Mouse (Mus musculus) urinary bladder, adult 2 months (tissue): Measurements from ENCODE around the gene Lingo1. TPM values are rescaled to one million over a fixed set of nuclear protein-coding genes. Genes with fewer than 3 reads are reported as not detected.

Source experiments
- DNase-seq: peaks from one replicate; pipeline ENCODE4 v3.0.0; 2022; ENCODE audit warnings: low spot score
- polyA plus RNA-seq: library from polyadenylated mRNA; depleted of rRNA; stranded (reverse); fragments of >200 nt; gene quantifications from 2 replicates; pipeline ENCODE4 v1.2.3, GENCODE M21; 2012

Lingo1 gene
- polyA plus RNA-seq, 1 experiment = 3.0 TPM

DNA sequence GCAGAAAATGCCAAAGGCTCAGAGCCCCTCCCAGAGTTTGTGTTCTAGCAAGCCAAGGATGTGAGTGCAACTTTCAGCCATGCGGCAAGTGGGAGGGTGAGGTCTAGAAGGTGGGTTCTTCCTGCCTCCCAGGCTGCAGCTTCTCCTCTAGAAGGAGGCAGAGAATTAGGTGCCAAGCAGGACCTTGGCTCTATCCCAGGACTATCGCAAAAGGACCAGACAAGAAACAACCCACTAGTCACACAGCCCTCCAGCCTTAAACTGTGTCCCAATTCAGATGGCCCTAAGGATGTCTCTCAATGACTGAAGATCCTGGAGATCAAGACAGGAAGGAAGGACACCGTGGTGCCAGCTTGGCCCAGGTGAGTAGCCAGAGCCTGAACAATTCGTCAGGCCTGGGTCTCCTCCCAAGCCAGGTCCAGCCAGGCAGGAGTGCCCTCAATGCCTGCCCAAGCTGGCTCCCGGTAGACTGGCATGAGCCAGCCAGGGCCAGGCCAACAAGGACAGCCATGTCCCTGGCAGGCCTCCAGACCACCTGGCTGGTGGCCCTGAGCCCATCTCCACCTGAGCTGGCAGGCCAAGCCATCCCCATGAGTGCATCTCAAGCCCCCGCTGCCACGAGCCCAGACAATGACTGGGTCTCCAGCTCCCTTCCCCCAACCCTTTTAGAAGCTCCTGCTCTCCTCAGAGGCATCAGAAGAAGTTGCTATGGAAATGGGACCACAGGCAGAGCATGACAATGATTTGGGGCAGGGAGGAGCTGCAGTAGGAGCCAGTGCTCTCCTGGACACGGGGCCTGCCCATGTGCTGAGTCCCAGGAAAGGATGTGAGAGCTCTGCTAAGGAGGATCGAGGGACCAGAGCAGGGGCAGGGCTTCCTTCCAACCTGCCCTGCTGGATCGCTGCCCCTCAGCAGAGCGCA lies 19.1 kb downstream of the Lingo1 start:
- no peak for DNase-seq

DNA sequence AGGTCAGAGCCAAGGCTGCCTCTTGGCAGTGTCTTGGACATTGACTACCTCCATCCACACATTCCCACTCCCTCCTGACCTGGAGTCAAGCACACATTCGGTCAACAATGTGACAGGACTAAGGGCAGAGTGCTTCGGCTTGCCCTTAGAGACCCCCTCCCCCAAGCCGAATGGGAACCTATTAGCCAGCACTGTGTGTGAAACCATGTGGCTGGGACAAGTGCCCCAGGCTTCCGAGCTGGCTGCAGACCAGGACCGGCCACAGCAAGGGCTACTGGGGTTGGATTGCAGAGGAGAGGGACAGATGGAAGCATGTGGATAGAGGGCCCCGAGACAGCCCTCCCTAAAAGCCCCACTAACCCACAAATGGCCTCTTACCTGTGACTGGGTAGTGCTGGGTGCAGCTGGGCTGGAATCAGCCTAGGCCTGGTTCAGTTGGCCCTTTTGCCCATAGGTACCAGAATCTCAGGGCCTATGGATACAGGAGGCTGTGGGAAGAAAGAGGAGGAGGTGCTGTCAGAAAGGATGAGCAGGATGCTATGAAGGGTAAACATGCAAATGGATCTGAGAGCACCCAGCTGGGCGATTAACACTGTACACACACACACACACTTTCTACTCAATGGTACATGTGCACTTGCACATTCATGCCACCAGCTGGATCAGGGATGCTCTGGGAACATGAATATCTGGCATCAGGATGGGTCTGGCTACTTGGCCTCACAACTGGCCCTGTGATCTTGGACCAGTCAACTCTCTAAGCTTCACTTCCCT lies 20.9 kb downstream of the Lingo1 start:
- no peak for DNase-seq

DNA sequence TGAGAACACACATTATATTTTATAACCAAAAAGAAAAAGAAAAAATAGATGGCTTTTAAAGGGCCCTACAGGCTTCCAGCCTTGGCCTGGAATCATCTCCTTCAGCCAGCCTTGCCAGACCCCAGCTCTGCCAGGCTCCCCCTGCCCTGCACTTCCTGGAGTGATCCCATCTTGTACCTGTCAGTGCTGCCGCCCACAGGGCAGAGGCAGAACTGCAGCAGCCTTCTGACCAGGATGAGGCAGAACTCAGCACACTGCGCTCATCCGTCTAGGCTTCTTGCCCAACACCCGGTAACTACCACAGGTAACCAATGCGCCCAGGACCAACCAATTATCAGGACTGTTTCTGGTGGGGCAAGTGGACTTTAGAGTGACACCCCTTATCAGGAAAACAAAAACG lies 22.0 kb downstream of the Lingo1 start:
- DNase-seq = no peak

DNA sequence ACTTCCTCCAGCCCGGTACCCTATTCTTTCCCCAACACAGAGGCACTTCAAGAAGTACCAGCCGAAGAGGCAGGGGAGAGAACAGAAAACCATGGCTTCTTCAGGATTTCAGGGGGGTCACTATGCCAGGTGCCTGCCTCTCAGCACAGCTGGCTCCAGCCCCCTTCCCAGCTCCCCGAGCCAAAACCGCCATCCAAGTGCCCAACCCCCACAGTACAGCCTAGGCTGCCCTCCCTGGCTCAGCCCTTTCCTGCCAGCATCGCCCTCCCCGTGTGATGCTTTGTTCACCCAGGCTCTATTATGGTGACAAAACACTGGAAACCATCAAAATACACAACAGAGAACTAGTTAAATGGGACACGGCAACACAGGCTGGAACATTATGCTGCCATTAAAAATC lies 22.6 kb downstream of the Lingo1 start:
- DNase-seq = no peak

DNA sequence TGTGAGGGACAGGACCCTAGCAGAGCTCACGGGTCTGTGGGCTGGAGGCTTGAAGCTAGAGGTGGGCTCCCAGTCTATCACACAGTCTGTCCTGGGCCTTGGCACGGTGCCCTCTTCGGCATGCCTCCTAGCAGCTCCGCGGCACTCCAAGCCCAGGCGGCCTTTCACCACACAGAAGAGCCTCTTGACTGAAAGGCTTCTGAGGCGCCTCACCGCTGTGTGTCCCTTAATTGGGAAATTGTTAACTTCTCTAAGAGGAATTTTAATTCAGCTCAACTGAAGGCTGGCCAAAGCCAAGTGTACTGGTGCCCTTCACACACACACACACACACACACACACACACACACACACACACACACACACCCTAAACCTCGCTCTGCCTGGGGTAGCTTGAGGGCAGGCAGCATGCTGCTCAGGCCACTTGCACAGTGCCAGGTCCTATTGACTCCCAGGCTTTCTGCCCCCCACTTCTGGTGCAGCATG lies 28.6 kb downstream of the Lingo1 start:
- no peak for DNase-seq

DNA sequence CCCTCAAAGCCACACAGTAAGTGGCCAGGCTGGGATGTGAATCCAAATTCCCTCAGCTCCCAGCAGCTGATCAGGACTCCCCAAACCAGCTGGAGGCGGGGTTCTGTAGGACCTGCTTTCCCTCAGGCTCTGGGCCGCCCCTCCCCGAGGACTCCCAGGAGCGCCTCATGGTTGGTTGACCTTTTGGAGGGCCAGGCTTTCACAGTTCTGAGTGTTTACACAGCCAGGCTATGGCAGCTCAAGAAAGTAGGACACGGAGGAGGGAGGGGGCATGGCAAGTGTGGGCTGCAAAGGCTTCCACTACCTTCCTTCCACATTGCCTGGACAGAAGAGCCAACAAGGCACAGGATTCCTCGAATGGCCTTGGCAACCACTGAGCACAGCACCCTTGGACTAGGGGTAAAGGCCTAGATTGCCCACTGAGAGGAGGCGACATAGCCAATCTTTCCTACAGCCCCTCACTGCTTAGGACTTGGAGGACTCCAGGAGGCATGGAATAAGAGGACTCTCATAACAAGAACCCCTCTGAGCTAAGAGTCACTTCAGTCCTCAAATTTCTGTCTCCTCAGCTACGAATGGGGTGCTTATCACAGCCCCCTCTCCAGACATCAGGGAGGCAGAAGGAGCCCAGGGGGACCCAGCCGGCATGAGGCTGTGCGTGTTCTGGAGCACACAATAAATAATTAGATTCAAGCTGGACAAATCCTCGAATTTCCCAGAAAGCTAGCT lies 29.5 kb downstream of the Lingo1 start:
- DNase-seq = no peak

DNA sequence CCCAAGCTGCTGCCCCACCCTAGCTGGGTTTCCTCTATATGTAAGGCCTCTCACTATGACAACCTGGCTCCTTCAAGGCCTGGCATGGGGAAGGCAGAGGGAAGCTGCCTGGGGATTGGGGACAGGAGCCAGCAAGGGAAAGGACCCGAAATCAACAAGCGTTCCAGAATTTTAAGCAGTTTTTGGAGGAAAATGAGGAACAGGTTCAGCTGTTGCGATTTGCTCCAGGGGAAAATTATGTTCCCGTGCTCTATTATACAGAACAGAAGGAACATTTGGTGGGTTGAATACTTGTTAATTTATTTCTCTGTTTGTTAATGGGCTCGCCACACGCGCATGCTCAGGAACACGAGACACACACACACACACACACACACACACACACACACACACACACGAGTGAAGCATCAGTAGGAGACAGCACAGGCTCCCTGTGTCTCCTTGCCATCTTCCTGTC lies 34.1 kb downstream of the Lingo1 start:
- DNase-seq = no peak

DNA sequence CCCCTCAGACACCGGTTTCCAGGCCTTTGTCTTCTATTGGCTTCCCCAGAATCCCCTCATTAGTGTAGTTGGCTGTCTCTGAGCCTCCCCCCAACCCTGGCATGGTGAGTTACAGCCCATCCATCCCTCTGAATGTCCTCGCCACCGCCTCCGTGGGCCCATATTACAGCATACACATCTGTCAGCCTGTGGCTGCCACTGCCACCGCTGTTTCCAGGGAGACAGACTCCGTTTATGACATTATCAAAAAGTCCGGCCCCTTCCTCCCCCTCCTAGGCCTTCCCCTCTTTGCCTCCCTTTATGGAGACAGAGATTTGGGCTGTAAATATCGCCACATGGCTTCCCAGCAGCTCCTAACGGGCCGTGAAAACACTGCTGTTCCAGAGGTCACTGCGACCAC lies 38.5 kb downstream of the Lingo1 start:
- DNase-seq = no peak

DNA sequence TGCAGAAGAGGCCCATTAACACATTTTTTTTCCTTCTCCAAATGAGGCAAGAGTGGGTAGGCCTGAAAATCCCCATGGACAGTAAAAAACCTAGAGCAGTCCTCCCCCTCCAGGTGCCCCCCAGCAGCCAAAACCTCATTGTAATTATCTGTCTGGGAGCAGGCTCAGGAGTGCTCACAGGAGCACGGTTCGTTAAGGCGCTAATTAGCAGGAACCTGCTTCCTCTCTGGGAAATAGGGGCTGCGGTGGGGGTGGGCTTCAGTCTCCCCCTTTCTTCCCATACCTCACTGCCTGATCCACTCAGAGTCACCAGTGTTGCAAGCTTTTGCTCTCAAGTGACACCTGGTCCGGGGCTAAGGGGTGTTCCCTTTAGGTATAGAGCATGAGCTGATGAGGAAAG lies 41.1 kb downstream of the Lingo1 start:
- DNase-seq = no peak

DNA sequence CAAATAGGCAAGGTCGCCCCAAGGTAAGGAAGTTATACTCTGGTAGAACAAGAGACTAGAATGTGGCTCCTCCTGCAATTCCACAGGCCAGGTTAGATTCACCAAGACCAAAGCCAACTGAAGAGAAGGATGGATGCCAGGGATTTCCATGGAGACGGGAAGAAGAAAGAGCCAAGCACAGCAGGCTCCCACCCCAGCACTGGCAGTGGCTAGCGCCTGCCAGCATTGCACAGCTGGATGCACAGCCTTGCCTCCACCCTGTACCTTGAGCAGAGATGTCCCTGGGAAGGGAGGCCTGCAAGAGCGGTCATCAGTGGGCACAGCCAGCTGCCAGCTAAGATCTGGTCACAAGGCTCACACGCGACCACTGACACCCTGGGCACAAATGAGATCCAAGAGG lies 42.9 kb downstream of the Lingo1 start:
- DNase-seq = no peak

DNA sequence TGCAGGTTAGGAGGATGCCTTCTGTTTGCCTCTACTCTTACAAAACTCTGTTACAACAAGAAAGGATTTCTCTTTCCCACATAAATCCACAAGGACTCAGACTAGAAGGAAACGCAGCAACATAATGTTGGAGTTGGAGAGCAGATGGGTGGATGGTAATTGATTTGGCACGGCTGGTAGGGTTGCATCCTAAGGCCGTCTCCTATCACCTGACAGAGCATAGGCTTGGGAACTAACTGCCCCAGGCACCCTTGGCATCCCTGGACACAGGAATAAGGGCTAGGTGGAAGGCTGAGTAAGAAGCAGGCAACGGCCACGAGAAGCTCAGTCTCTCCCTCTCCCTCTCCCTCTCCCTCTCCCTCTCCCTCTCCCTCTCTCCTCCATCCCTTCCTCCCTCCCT lies 48.2 kb downstream of the Lingo1 start:
- DNase-seq = no peak

DNA sequence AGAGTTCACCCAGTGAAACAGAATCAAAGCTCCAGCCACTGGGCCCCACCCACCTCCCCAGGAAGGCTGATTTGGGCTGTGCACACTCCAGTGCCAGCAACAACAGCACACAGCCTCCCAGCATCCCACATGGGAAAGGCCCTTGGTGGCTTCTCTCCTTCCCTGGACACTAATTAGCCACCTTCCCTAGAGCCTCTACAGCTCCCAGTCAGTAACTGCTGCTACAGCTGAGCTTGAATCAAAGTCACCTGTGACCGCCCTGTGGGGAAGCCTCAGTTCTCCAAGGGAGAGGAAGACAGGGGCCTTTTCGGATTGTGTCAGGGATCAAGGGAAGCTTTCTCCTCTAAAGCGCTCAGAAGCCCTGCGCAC lies 49.4 kb downstream of the Lingo1 start:
- no peak for DNase-seq

DNA sequence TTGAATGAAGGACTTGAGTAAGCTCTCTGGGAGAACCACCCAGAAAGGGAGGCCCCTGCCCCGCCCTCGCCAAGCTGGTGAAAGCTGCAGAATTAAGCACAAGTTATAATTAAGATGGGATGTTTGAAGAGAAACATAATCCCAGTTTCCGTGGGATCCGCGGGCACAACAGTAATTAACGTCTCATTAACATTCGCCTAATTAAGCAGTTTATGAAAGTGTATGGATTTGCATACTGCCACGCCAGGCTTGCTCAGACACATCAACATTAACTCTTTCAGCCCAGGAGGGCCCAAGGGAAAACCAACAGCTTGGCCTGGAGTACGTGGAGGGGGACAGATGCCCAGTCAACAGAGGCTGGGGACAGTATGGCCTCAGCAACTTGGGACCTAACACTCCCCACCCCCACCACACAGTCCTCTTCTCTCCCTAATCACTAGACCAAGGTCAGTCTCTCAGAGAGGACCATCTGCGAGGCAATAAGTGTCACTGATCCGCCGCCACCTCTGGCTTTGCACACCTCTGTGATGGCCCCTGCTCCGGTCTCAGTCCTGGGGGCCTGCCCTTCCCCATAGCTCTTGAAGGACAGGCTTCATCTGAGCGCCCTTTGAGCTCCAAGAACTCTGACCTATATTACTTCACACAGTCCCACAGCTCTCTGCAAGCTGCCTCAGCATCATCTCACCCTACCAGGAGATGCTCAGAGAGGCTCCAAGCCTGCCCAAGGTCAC lies 49.9 kb downstream of the Lingo1 start:
- DNase-seq = no peak

DNA sequence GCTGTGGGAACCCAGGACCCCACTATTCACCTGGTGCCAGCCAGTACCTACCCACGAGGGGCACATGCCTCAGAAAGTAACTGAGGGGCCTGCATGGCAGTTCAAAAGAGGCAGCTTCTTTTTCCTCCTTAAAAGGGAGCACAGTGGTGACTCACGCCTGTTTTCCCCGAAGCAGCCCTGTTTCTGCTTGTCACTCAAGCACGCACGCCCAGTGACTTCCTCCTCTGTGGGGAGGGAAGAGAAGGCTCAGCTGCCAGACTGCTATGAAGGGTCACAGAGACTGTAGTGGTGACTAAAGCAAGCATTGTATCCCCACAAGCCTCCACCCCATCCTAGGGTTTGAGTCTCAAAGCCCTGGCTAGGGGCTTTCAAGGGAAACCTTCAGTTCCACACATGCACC lies 51.9 kb downstream of the Lingo1 start:
- no peak for DNase-seq

DNA sequence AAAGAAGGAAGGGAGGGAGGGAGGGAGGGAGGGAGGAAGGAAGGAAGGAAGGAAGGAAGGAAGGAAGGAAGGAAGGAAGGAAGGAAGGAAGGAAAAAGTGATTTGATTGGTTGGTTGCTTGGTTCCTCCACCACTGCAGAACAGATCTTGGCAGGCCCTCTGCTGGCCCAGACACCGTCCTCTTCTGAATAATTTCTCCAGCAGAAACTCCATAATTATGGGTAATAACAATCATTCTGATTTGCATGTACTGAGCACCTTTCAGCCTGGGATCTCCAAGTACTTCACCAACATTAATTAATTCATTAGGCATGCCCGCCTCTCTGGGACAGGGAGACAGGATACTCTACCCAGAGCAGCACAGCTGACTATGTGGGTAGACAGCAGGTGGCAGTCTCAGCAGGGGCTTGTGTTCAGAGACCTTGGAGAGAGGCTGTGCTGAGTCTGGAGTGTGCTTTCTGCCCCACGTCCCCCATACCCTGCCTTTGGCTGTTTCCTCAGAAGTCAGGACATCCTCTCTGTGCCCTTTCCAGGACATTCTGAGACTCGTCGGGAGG lies 57.0 kb downstream of the Lingo1 start:
- DNase-seq = no peak

DNA sequence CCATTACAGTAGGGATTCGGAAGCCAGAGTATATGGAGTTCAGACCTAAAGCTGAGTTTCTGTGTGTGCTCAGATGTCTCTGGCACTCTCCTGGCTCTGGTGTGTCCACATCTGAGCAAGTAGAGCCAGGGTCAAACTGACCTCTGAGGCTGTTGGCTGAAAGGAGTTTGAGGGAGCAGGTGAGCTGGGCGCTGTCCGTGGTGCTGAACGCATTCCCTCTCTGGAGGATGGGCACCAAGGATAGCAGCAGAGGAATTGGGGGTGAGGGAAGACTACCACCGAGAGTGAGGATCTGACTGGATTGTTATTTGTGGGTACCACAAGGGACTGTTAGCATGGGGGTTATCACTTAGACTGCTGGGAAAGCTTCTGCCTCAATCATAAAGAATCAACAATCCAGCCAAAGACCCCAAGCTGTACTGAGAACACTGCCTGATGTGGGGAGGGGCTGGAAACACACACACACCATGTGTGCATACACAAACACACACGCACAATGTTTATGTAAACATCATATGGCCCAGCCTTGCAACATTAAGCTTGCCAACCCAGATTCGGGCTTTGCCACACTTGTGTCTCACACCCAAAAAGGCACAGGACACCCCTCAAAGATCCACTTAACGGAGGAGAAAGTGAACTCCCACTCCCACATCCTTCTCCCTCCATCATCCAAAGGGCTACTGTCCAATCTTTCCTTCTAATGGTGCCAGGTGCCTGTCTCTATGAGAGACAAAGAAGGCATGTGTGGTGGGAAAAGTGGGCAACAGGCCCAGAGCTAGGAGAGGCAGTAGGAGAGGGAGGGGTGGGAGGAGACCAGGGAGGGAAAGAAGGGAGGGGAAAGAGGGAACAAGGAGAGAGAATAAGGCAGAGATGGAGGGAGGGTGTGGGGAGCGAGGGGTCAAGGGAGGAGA lies 57.8 kb downstream of the Lingo1 start:
- peak; percentile 37 for DNase-seq

DNA sequence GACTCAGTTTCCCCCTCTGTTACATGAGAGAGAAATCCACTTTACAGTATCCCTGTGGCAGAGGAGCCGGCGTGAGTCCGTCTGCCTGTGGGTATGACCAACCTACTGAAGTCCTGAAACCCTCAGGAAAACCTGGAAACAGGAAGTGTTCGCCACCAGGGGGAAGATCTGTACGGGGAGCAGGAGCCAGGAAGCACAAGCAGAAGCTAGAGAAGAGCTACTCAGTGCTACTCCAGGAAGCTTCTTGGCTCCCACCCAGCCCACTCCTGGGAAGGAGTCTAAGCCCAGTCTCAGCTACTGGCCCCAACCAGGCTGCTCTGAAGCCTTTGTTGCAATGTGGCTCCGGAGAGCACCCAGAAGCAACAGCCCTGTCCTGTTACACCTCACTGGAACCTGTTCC lies 61.9 kb downstream of the Lingo1 start:
- no peak for DNase-seq

DNA sequence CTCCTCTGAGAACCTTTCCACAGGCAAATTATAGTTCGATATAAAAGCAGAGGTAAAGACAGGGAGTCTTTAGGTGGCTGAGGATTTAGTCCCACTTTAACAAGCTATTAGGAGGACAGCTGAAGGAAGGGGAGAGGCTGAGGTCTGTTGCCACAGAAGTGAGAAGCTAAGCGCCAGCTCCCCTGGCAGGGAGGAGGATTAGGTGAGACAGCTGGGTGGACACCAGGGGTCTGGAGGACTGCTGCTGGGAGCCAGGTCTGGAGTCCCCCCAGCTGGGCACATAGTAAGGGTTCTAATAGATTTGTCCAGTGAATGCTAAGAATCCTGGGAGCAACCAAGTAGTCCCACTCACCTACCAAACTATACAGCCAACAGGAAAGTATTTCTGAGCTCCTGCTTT lies 65.3 kb downstream of the Lingo1 start:
- DNase-seq = no peak

DNA sequence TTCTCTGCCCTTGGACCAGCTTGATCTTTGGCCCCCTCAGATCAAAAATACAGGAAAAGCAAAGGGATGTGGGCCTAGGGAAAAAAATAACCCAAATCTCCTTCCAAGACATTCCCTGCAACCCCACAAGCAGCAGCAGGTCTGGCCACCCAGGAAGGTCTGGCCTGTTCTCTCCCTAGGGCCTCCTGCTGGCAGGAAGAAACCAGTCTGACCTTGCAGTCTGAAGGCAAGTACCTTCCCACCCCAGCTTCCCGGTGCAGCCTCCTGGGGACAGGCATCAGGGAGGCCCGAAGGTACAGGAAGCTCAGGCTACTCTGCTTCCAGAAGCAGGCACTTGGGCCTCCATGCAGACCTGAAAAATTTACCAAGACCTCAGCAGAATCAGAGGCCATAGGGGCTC lies 67.1 kb downstream of the Lingo1 start:
- no peak for DNase-seq
